Mouse (Mus musculus) testis, adult 2 months (tissue): ENCODE results near the gene Krt23. TPM values are rescaled to one million over a fixed set of nuclear protein-coding genes. Genes with fewer than 3 reads are reported as not detected.

Experiments
- H3K27ac ChIP-seq: fragments of 200-500 bp; 2 replicates; pipeline ENCODE4 v1.5.1; 2012; ENCODE audit warnings: low read depth, low read length; ENCODE audit not compliant: control insufficient read depth, insufficient read depth
- H3K27me3 ChIP-seq: fragments of 200-500 bp; 2 replicates; pipeline ENCODE4 v1.6.1; 2012; ENCODE audit warnings: mild to moderate bottlenecking, low read length, moderate library complexity; ENCODE audit not compliant: control insufficient read depth, insufficient read depth
- H3K36me3 ChIP-seq: fragments of 200-500 bp; 2 replicates; pipeline ENCODE4 v1.6.1; 2012; ENCODE audit warnings: mild to moderate bottlenecking, low read length; ENCODE audit not compliant: control insufficient read depth, insufficient read depth
- H3K4me1 ChIP-seq: fragments of 200-500 bp; 2 replicates; pipeline ENCODE4 v1.6.1; 2012; ENCODE audit warnings: low read length; ENCODE audit not compliant: control insufficient read depth, insufficient read depth
- H3K4me3 ChIP-seq: fragments of 200-500 bp; 2 replicates; pipeline ENCODE4 v1.5.1; 2012; ENCODE audit warnings: low read depth, mild to moderate bottlenecking, low read length, moderate library complexity, mixed read lengths; ENCODE audit not compliant: control insufficient read depth
- CTCF ChIP-seq: fragments of 200-500 bp; IDR thresholded peaks from 2 replicates; pipeline ENCODE4 v1.5.1; 2012; ENCODE audit warnings: low read depth, mild to moderate bottlenecking, inconsistent platforms, low read length, moderate library complexity; ENCODE audit not compliant: control insufficient read depth, insufficient read depth, insufficient replicate concordance
- POLR2A ChIP-seq: fragments of 200-500 bp; IDR thresholded peaks from 2 replicates; pipeline ENCODE4 v1.6.1; 2012; ENCODE audit warnings: low read depth, mild to moderate bottlenecking, inconsistent platforms, low read length, moderate library complexity; ENCODE audit not compliant: control insufficient read depth
- polyA plus RNA-seq: library from polyadenylated mRNA; depleted of rRNA; stranded (reverse); fragments of >200 nt; gene quantifications from 2 replicates; pipeline ENCODE4 v1.2.3, GENCODE M21; 2012; rRNA removed

Gene Krt23
- polyA plus RNA-seq, 1 experiment = 0.53 TPM

DNA sequence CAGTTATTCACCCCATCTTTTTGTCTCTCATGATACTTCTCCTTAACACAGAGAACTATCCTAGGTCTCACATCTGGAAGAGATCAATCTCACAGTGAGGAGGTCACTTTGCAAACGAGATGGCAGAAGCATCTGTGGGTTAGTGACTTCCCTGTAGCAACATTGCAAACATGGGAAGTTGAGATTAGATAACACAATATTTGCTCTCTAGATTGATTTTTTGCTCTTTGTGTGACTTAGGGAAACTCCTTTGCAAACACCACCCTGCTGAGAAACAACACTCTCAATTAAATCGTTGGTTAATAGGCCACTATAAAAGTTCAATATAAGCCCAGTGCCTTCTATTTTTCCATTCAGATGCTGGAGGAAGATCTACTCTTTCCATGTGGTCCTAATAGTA, 44.2 kb downstream of the Krt23 start:
- Histone ChIP-seq H3K27ac (no peak overlapping the region), H3K4me1 (no peaks in the 10 kb centered on the region), H3K4me3 (no peak overlapping the region), H3K27me3 (no peaks in the 10 kb centered on the region), H3K36me3 (no peaks in the 10 kb centered on the region)
- no peak for TF ChIP-seq POLR2A

DNA sequence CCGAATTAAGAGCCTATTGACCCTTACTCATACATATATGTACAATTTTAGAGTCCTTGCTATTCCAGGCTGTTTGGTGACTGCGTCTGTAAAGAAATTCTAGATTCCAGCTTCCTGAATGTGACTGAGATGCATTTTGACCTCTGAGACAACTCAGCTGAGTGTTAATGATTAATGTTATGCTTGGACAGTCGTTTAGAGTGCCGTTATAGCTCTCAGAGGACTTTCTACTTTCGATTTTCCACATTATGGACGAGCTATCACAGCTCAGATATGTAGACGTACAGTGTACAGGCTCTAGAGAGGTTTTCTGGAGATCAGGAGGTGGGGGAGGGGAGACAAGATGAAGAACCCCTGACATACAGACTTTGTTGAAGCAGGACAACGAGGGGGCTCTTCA, 51.7 kb downstream of the Krt23 start:
- no peaks in the 10 kb centered on the region for H3K36me3 ChIP-seq
- no peak overlapping the region for H3K27ac ChIP-seq
- no peaks in the 10 kb centered on the region for H3K27me3 ChIP-seq
- no peak for TF ChIP-seq POLR2A
- TF ChIP-seq CTCF = no peak
- H3K4me3 ChIP-seq = no peak overlapping the region
- peaks cover 5% of the 10 kb centered on the region for H3K4me1 ChIP-seq

DNA sequence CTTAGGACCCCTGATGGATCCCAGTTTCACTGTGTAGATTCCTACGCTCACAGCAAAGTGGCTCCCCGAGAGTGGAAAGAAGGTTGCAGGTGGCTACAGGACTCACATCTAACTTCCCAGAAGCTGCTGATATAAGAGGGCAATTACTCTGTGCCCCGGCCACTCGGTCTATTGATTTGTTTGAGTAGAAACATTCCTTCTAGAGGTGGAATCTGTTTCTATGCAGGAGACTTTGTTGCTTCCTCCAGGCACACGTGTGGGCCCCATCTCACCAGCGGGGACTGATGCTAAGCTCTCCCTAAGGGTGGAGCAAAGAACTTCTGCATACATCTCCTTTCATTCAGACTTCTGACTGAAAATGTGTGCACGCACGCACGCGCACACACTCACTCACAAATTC, 53.5 kb downstream of the Krt23 start:
- no peak overlapping the region for H3K4me3 ChIP-seq
- no peak for TF ChIP-seq POLR2A
- no peak for TF ChIP-seq CTCF

DNA sequence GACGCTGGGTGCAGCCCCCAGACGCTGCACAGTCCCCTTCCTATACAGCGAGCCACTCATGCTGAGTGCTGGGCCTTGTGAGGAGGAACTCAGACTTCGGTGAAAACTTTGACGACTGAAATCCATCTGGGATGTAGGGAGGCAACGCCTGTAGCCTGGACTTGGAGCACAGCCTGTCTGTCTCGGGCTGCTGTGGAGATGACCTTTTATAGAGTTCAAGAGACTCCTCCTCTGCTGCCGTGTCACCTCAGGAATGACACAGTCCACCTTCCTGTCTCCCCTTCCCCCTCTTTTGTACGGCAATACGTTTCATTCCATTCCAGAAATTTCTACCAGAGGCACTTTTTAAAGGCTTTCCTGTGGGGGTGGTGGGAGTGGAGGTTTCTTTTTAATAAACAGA, 55.0 kb downstream of the Krt23 start, which contains the start of gene Krt20:
Krt20 (minus strand) TSS at position 179 of the 400 bp plus-strand sequence.
- TF ChIP-seq CTCF (no peak), POLR2A (no peak)
- H3K4me3 ChIP-seq = peak within 1 kb of the TSS; percentile 31; the same call in 1 of the 2 replicates
- H3K36me3 ChIP-seq = no peaks in the 10 kb centered on the region
- H3K27ac ChIP-seq = no peak within 1 kb of the TSS
- no peaks in the 10 kb centered on the region for H3K27me3 ChIP-seq
- H3K4me1 ChIP-seq = peaks cover 5% of the 10 kb centered on the region

More for the DNA sequence above, 53.5 kb downstream of the Krt23 start:
- Histone ChIP-seq H3K4me1 (peaks cover 5% of the 10 kb centered on the region), H3K27ac (no peak overlapping the region), H3K27me3 (no peaks in the 10 kb centered on the region), H3K36me3 (no peaks in the 10 kb centered on the region)

DNA sequence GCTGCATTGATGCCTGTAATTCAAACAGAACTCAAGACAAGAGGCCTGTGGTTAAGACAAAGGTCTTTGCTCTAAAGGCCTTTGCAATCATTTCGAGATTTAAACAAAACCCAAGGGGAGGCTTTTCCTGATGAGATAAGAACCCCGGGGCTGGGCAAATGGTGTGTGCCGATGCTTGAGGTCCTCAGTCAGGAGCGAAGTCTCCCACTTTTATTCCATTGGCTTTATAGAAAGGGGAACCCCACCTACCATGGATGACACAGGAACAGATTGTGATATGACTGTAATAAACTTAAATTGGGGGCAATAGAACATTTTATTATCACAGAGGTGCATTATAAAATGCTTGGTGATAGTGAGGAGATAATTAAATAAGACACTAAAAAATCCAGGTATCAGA, 56.3 kb downstream of the Krt23 start:
- Histone ChIP-seq H3K36me3 (no peaks in the 10 kb centered on the region), H3K27ac (no peak overlapping the region), H3K27me3 (no peaks in the 10 kb centered on the region), H3K4me3 (no peak overlapping the region), H3K4me1 (peaks cover 5% of the 10 kb centered on the region)
- no peak for TF ChIP-seq CTCF
- TF ChIP-seq POLR2A = no peak

DNA sequence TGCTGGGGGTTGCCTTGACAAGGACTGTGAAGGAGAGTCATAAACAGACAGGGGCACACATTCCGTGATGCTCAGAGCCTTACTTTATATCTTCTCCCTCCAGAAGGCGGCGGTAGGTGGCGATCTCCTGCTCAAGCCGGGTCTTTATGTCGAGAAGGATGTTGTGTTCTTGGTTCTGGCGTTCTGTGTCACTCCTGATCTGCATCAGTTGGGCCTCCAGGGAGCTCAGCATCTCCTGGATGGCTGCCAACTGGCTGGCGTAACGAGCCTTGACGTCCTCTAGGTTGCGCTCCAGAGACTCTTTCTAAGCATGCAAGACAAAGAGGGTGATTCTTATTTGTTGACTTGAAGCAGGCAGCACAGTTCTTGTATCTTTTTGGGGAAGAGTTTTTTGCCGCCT, 62.3 kb downstream of the Krt23 start:
- no peak overlapping the region for H3K4me3 ChIP-seq
- no peak overlapping the region for H3K27ac ChIP-seq
- no peaks in the 10 kb centered on the region for H3K27me3 ChIP-seq
- H3K36me3 ChIP-seq = no peaks in the 10 kb centered on the region
- TF ChIP-seq POLR2A = no peak
- TF ChIP-seq CTCF = no peak
- no peaks in the 10 kb centered on the region for H3K4me1 ChIP-seq

Other genes with a start within 250 kb of the Krt23 start
- gene Krt222, start 249.1 kb downstream of the Krt23 start, polyA plus RNA-seq = 0.12 TPM in 1 of 2 replicates, not detected in the other
- 0.15 TPM in 1 of 2 replicates, not detected in the other for gene Krt24, start 207.9 kb downstream of the Krt23 start, polyA plus RNA-seq
- gene Krt25, start 170.2 kb downstream of the Krt23 start, polyA plus RNA-seq = not detected in 2 replicates
- gene Krt26, start 155.2 kb downstream of the Krt23 start, polyA plus RNA-seq = 0.05 and 0.12 TPM in 2 replicates
- gene Krt27, start 142.0 kb downstream of the Krt23 start, polyA plus RNA-seq = not detected in 2 replicates
- 0.11 and 0.25 TPM in 2 replicates for gene Krt28, start 118.2 kb downstream of the Krt23 start, polyA plus RNA-seq
- gene Krt10, start 103.8 kb downstream of the Krt23 start, polyA plus RNA-seq = 1.8 TPM in 2 replicates
- gene Krt12, start 70.9 kb downstream of the Krt23 start, polyA plus RNA-seq = 0.07 TPM in 1 of 2 replicates, not detected in the other
- gene Krt20, start 55.0 kb downstream of the Krt23 start, polyA plus RNA-seq = 0.06 and 0.14 TPM in 2 replicates
- 0.22 and 0.26 TPM in 2 replicates for gene Krt39, start 28.2 kb upstream of the Krt23 start, polyA plus RNA-seq
- not detected in 2 replicates for gene Krt40, start 50.0 kb upstream of the Krt23 start, polyA plus RNA-seq
- not detected in 2 replicates for gene Krtap3-3, start 57.7 kb upstream of the Krt23 start, polyA plus RNA-seq
- gene Krtap3-2, start 63.7 kb upstream of the Krt23 start, polyA plus RNA-seq = not detected in 2 replicates
- gene Gm11939, start 66.3 kb upstream of the Krt23 start, polyA plus RNA-seq = not detected in 2 replicates
- 0.48 TPM in 1 of 2 replicates, not detected in the other for gene Krtap3-1, start 73.5 kb upstream of the Krt23 start, polyA plus RNA-seq
- gene Krtap1-5, start 87.9 kb upstream of the Krt23 start, polyA plus RNA-seq = not detected in 2 replicates
- not detected in 2 replicates for gene Krtap1-4, start 90.5 kb upstream of the Krt23 start, polyA plus RNA-seq
- 0.12 TPM in 1 of 2 replicates, not detected in the other for gene Krtap1-3, start 98.2 kb upstream of the Krt23 start, polyA plus RNA-seq
- not detected in 2 replicates for gene Krtap9-3, start 105.0 kb upstream of the Krt23 start, polyA plus RNA-seq
- not detected in 2 replicates for gene Gm11938, start 110.2 kb upstream of the Krt23 start, polyA plus RNA-seq
- gene Gm11937, start 117.1 kb upstream of the Krt23 start, polyA plus RNA-seq = not detected in 2 replicates
- 0.13 and 0.26 TPM in 2 replicates for gene Krtap2-4, start 121.7 kb upstream of the Krt23 start, polyA plus RNA-seq
- not detected in 2 replicates for gene Gm11562, start 127.3 kb upstream of the Krt23 start, polyA plus RNA-seq
- gene Krtap4-1, start 135.1 kb upstream of the Krt23 start, polyA plus RNA-seq = not detected in 2 replicates
- gene Krtap4-2, start 141.9 kb upstream of the Krt23 start, polyA plus RNA-seq = not detected in 2 replicates
- gene Krtap4-7, start 151.0 kb upstream of the Krt23 start, polyA plus RNA-seq = not detected in 2 replicates
- not detected in 2 replicates for gene Gm11555, start 157.1 kb upstream of the Krt23 start, polyA plus RNA-seq
- not detected in 2 replicates for gene Gm11563, start 165.8 kb upstream of the Krt23 start, polyA plus RNA-seq
- 0.15 TPM in 1 of 2 replicates, not detected in the other for gene Krtap4-6, start 172.8 kb upstream of the Krt23 start, polyA plus RNA-seq
- gene Gm14190, start 197.6 kb upstream of the Krt23 start, polyA plus RNA-seq = not detected in 2 replicates
- not detected in 2 replicates for gene Gm14180, start 241.2 kb upstream of the Krt23 start, polyA plus RNA-seq